Mouse (Mus musculus): ENCODE data around the gene Gm4707. TPM values are rescaled to one million over a fixed set of nuclear protein-coding genes. Genes with fewer than 3 reads are reported as not detected.
A peak's percentile ranks its signal among the peaks of the same experiment; 100 is the strongest.

Gm4707 gene
- 0.80 TPM in 2 replicates for polyA plus RNA-seq (2015; fragmentation: Nextera tagmentation; extraction: Ambion mirVana)

- ATAC-seq (replicated peaks; ENCODE audit: low FRiP score, low read depth), result no peak
- no peak for DNase-seq (ENCODE audit: low spot score)
- Histone ChIP-seq H3K4me3 (replicated peaks; ENCODE audit: low read depth, low read length) (no peak within 1 kb of the TSS), H3K36me3 (ENCODE audit: insufficient read depth, low read length) (peaks cover 18% of the 10 kb centered on the region; the same call in 1 of the 2 replicates), H3K27ac (no peak within 1 kb of the TSS), H3K27me3 (ENCODE audit: insufficient read depth, low read length) (no peaks in the 10 kb centered on the region), H3K9ac (ENCODE audit: low read depth, low read length) (no peak within 1 kb of the TSS), H3K4me1 (replicated peaks; ENCODE audit: insufficient read depth, low read length) (no peaks in the 10 kb centered on the region), H3K4me2 (ENCODE audit: low read length) (no peak within 1 kb of the TSS), H3K9me3 (replicated peaks; ENCODE audit: low read length) (no peaks in the 10 kb centered on the region)
- no peak for TF ChIP-seq CTCF (IDR thresholded peaks at IDR 0.05; ENCODE audit: low read depth)
- WGBS, result 97% methylated on average over 2 of the region's 2 CpGs
These were observed at the start of gene Gm4707 for GRCm38 (mm10) chr17:71459818-71460217. TSS of gene Gm4707 (minus strand) at chr17:71459918.

- Histone ChIP-seq H3K4me1 (replicated peaks; ENCODE audit: insufficient read depth, low read length) (no peaks in the 10 kb centered on the region), H3K36me3 (ENCODE audit: insufficient read depth, low read length) (peaks cover 27% of the 10 kb centered on the region), H3K9me3 (replicated peaks; ENCODE audit: low read length) (no peaks in the 10 kb centered on the region), H3K27ac (no peak overlapping the region), H3K4me2 (ENCODE audit: low read length) (no peak overlapping the region), H3K9ac (ENCODE audit: low read depth, low read length) (no peak overlapping the region), H3K4me3 (replicated peaks; ENCODE audit: low read depth, low read length) (no peak overlapping the region), H3K27me3 (ENCODE audit: insufficient read depth, low read length) (no peaks in the 10 kb centered on the region)
- no peak for TF ChIP-seq CTCF (IDR thresholded peaks at IDR 0.05; ENCODE audit: low read depth)
- DNase-seq (ENCODE audit: low spot score) (no peak), ATAC-seq (replicated peaks; ENCODE audit: low FRiP score, low read depth) (no peak)
- 94% methylated on average over 8 of the region's 8 CpGs for WGBS
These were observed 47.1 kb upstream of the Gm4707 start for GRCm38 (mm10) chr17:71506832-71507231.

GRCm38 (mm10) chr17:71495784-71496183 is 36.1 kb upstream of the Gm4707 start:
- TF ChIP-seq CTCF (IDR thresholded peaks at IDR 0.05; ENCODE audit: low read depth), result no peak
- 0 out of 2 replicates have a peak, but pooled peaks cover 4% of the 10 kb centered on the region for H3K36me3 ChIP-seq (ENCODE audit: insufficient read depth, low read length)

GRCm38 (mm10) chr17:71491332-71491686 is 31.6 kb upstream of the Gm4707 start:
- DNase-seq (ENCODE audit: low spot score) (peak; percentile 9), ATAC-seq (replicated peaks; ENCODE audit: low FRiP score, low read depth) (no peak; the same call in 1 of the 2 replicates)
- Histone ChIP-seq H3K4me1 (replicated peaks; ENCODE audit: insufficient read depth, low read length) (peaks cover 4% of the 10 kb centered on the region; the same call in 1 of the 2 replicates), H3K27ac (no peak overlapping the region), H3K9ac (ENCODE audit: low read depth, low read length) (no peak overlapping the region), H3K9me3 (replicated peaks; ENCODE audit: low read length) (no peaks in the 10 kb centered on the region), H3K4me2 (ENCODE audit: low read length) (no peak overlapping the region), H3K36me3 (ENCODE audit: insufficient read depth, low read length) (0 out of 2 replicates have a peak, but pooled peaks cover 4% of the 10 kb centered on the region), H3K4me3 (replicated peaks; ENCODE audit: low read depth, low read length) (no peak overlapping the region), H3K27me3 (ENCODE audit: insufficient read depth, low read length) (no peaks in the 10 kb centered on the region)
- TF ChIP-seq CTCF (IDR thresholded peaks at IDR 0.05; ENCODE audit: low read depth), result no peak
- 23% methylated on average over 4 of the region's 4 CpGs for WGBS

More at GRCm38 (mm10) chr17:71495784-71496183, 36.1 kb upstream of the Gm4707 start:
- no peaks in the 10 kb centered on the region for H3K4me1 ChIP-seq (replicated peaks; ENCODE audit: insufficient read depth, low read length)
- no peak overlapping the region for H3K9ac ChIP-seq (ENCODE audit: low read depth, low read length)
- ATAC-seq (replicated peaks; ENCODE audit: low FRiP score, low read depth) (no peak), DNase-seq (ENCODE audit: low spot score) (no peak)
- no peaks in the 10 kb centered on the region for H3K9me3 ChIP-seq (replicated peaks; ENCODE audit: low read length)
- H3K27ac ChIP-seq, result no peak overlapping the region
- no peak overlapping the region for H3K4me3 ChIP-seq (replicated peaks; ENCODE audit: low read depth, low read length)
- H3K4me2 ChIP-seq (ENCODE audit: low read length), result no peak overlapping the region
- WGBS, result 87% methylated on average over 4 of the region's 4 CpGs
- no peaks in the 10 kb centered on the region for H3K27me3 ChIP-seq (ENCODE audit: insufficient read depth, low read length)

- no peak overlapping the region for H3K27ac ChIP-seq
- ATAC-seq (replicated peaks; ENCODE audit: low FRiP score, low read depth), result no peak
- H3K9me3 ChIP-seq (replicated peaks; ENCODE audit: low read length), result no peaks in the 10 kb centered on the region
- 63% methylated on average over 9 of the region's 9 CpGs for WGBS
- no peak overlapping the region for H3K9ac ChIP-seq (ENCODE audit: low read depth, low read length)
- peaks cover 9% of the 10 kb centered on the region; the same call in 1 of the 2 replicates for H3K4me1 ChIP-seq (replicated peaks; ENCODE audit: insufficient read depth, low read length)
- H3K36me3 ChIP-seq (ENCODE audit: insufficient read depth, low read length), result 0 out of 2 replicates have a peak, but pooled peaks cover 3% of the 10 kb centered on the region
- H3K4me3 ChIP-seq (replicated peaks; ENCODE audit: low read depth, low read length), result no peak overlapping the region
- DNase-seq (ENCODE audit: low spot score), result no peak
- TF ChIP-seq CTCF (IDR thresholded peaks at IDR 0.05; ENCODE audit: low read depth), result no peak
- no peak overlapping the region for H3K4me2 ChIP-seq (ENCODE audit: low read length)
- H3K27me3 ChIP-seq (ENCODE audit: insufficient read depth, low read length), result no peaks in the 10 kb centered on the region
These were observed 31.1 kb upstream of the Gm4707 start for GRCm38 (mm10) chr17:71490666-71491331.

GRCm38 (mm10) chr17:71489703-71490461 is 30.2 kb upstream of the Gm4707 start:
- H3K27ac ChIP-seq, result no peak overlapping the region
- no peak overlapping the region for H3K9ac ChIP-seq (ENCODE audit: low read depth, low read length)
- no peaks in the 10 kb centered on the region for H3K27me3 ChIP-seq (ENCODE audit: insufficient read depth, low read length)
- peaks cover 15% of the 10 kb centered on the region; the same call in 1 of the 2 replicates for H3K4me1 ChIP-seq (replicated peaks; ENCODE audit: insufficient read depth, low read length)
- DNase-seq (ENCODE audit: low spot score), result no peak
- ATAC-seq (replicated peaks; ENCODE audit: low FRiP score, low read depth), result no peak
- no peak overlapping the region for H3K4me2 ChIP-seq (ENCODE audit: low read length)
- H3K4me3 ChIP-seq (replicated peaks; ENCODE audit: low read depth, low read length), result no peak overlapping the region
- TF ChIP-seq CTCF (IDR thresholded peaks at IDR 0.05; ENCODE audit: low read depth), result no peak
- WGBS, result 90% methylated on average over 9 of the region's 9 CpGs
- H3K36me3 ChIP-seq (ENCODE audit: insufficient read depth, low read length), result no peaks in the 10 kb centered on the region
- no peaks in the 10 kb centered on the region for H3K9me3 ChIP-seq (replicated peaks; ENCODE audit: low read length)

Measured in kidney, postnatal 0 days (tissue).